Mouse (Mus musculus): Measurements from ENCODE around the gene Ttc34.
A peak's percentile ranks its signal among the peaks of the same experiment; 100 is the strongest.

The Ttc34 gene

DNA sequence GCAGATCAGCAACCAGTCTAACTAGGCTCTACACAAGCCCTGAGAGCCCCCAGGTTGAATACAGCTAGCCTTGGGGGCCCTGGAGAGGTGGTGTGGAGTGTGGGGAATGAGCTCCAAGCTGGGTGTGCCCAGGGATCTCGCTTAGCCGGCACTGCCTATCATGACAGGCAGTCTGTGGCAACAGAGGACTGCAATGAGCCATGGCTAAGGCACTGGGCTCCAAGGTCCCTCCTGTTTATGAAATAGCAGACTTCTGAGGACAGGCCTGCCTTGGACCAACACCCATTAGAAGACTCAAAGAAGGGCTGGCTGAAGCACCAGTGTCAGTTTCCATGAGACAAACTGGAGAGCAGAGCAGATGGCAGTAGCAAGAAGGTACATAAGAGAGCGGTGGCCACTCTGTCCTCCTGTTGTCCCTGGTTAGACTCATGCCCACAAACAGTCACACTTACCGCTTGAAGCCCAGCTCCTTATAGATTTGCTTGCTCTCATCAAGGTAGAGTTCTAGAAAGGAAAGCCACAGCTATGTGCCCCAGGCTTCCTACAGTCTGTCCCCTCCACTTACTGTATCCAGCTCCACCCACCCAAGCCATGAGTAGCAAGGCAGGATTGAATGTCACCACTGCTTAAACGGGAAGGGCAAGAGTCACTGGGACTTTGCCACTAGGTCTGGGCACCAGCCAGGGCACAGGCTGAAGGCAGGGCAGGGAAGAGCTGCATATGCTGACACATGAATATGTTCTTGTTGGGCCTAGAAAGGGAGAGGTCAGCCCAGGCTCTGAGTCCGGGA, 60.6 kb downstream of the Ttc34 start:
- DNase-seq: peak; percentile 58

DNA sequence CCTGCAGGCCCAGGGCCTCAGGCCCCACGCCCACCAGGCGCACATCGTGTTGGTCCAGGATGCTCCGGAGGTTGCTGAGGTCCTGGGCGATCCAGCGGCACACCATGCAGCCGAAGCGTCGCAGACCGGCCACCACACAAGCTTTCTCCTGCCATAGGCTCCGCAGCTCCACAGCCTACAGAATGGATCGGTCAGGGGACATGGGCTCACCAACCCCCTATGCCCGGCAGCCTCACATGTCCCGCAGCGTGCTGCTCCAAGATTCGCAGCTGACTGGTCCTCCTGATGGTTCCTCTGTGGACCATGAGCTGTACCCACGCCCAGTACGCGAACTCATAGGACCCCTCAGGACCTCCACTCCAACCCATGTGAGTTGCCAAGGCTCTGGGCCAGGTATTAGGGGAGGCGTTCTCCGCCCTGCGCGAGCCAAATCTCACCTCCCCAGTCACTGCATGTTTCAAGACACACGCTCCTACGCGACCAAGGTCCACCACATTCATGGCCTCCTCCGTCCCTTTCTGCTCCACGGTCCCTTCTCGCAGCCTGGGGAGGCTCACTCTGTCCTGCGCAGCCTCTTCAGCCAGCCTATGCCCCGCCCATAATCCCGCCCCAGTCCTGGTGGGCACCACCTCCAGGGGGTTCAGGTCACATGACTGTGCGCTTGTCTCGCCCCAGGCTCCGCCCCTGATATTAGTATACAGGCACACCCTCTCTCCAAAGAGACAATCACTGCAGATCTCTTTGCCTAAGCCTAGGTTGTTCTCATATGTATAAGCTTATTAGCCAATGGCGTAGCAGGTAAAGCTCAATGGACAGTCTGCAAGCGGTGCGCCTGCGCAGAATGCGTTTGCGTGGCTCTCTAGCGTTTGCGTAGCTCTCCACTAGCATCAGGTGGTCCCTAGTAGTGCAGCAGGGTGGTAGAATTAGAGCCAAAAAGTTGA, 61.5 kb downstream of the Ttc34 start, which contains the start of gene Fam213b:
Gene Fam213b, minus strand, starts transcription at position 630 of the 941 bp plus-strand sequence.
- peak; percentile 91 for DNase-seq

GRCm38 (mm10) chr4:154902371-154902770, 65.1 kb downstream of the Ttc34 start:
- no peak for DNase-seq

DNA sequence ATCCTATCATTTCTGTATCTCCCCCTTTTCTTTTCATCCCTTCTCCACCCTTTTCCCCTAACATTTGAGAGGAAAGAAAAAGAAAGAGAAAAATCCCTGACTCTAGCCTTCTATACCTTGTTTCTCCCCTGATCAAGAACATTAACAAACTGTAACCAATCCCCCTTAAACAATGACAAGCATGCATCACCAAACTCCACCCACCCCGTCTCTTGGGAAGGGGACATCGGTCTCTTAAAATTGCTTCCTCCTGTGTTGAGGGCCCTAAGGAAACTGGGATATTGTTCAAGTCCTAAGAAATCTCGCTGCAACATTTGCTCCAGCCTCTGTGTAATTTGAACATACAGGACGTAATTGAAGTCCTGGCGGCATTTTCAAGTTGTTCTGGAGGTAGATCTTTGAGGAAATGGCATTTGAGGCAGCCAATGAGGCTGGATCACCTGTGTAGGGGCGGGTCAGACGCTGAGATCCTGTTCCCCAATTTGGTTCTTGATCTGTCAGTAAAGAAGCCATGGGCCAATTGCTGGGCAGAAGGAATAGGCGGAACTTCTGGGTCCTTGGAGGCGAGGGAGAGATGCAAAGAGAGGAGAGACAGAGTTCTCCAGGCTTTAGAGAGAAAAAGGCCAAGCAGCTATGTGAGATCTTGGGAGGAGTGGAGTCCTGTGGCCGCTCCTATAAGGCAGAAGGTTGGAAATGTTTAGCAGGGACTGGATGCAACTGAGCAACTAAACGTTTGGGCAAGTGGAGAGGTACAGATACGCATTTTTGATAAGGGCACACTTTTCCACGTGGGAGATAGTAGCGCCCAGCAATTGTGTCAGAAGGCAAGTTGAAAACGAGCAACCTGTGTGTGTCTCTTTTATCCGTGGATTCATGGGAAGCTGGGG, 67.2 kb downstream of the Ttc34 start:
- DNase-seq: peak; percentile 86

DNA sequence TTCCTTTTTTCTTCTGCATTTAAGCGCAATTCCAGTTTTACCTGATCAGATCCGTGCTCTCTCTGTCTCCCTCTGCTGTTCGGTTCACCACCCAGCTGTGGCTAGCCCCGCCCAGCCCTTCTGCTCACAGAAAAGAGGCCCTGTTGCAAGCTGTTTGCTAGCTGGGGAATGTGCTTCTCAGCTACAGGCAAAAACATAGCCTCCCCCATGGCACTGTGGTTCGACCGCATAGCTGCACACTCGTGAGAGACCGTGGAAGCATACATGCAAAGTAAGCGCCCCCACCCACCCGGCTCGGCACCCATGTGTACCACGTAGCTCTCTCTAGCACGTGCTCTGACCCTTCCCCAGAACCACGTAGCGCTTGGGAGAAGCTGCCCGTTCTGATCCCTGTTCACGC, 70.6 kb downstream of the Ttc34 start:
- peak; percentile 61 for DNase-seq

GRCm38 (mm10) chr4:154908490-154908889, 71.2 kb downstream of the Ttc34 start:
- no peak for DNase-seq

- DNase-seq: no peak
These were observed 73.6 kb downstream of the Ttc34 start for GRCm38 (mm10) chr4:154910606-154911522.

GRCm38 (mm10) chr4:154911644-154912043, 74.4 kb downstream of the Ttc34 start:
- DNase-seq: no peak

DNA sequence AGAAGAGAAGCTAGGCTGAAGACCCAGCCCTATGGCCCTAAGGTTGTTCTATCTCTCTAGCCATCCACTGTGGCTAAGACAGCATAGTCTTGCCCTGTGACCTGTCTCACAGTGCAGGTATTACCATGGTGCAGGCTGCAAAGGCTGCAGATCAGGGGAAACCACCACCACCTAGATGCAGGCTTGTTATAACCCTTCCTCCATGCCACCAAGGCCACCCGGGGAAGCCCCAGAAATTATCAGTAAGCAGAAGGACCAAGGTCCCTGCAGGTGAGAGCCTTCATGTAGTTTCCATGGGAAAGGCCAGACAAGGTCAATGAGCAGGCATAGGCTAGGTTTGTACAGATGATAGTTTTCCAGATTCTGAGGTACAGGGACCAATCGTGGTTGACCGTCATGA, 76.6 kb downstream of the Ttc34 start:
- DNase-seq: no peak

DNA sequence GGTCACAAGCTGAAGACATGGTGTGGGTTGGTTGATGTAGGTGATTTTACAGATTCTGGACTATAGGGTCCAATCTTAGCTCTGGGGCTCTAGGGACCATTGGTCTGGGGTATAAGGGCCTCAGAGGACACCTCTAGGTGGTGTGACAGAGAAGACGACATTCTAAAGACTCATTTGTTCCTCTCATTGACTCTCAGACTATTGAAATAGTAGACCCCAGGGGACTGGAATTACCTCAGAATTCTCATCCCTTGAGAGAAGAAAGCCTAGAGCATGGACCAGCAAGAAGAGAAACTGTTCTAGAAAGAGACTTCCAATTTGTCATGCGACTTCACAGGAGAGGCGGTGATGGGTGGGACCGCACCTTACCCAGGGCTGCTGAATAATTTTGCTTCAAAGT, 77.0 kb downstream of the Ttc34 start:
- DNase-seq: no peak

GRCm38 (mm10) chr4:154914707-154915106, 77.4 kb downstream of the Ttc34 start:
- DNase-seq: no peak

GRCm38 (mm10) chr4:154915286-154915685, 78.0 kb downstream of the Ttc34 start:
- no peak for DNase-seq

- no peak for DNase-seq
These were observed 79.4 kb downstream of the Ttc34 start for GRCm38 (mm10) chr4:154916662-154917061.

Measured in cerebellum, adult 11-12 months (tissue).